Mouse (Mus musculus) right cerebral cortex, adult 18-20 months (tissue): Measurements from ENCODE around the gene Rabep2.
A peak's percentile ranks its signal among the peaks of the same experiment; 100 is the strongest.
"Not testable (repeated sequence)": the region's sequence is repeated elsewhere in the genome, so short reads cannot be mapped to it uniquely, and the experiment has no call there.

Experiments
- DNase-seq: peaks from one replicate; pipeline ENCODE4 v3.0.0; 2022; ENCODE audit warnings: mixed read lengths

Rabep2 gene

DNA sequence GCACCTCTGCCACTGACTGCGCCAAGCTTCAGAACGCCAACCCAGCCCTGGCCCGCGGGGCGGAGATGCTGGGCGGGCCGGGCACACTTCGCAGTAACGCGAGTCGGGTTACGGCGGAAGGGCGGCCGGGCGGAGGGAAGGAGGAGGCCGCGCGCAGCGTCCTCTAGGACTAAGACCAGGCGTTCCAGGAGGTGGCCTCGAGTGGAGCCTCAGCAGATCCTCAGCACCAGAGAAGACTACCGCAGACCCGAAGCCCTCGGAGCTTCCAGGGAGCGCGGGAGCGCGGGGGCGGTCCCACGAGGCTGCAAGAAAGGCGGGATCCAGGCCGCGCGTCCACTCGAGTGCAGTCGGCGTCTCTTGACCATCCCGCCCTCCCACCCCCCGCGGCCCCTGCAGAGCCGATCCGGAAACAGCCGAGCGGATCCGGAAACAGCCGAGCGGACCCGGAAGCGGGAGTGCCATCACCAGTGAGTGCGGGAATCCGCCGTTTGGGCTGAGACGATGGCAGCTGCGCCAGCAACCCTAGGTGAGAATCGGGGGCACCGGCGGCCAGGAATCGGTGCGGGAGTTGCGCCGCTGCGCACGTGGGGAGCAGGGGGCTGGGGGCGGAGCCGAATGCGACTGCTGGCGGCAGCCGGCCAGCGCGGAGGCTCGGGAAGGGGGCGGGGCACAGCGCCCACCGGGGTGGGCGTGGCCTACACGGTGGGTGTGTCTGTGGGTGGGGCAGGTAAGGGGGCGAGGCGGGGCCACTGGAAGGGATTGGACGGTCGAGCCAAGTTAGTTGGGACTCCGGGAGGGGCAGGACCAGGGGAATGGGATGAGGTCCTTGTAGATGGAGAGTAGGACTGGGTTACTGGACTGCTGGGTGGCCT is at the start of gene Rabep2:
Gene Rabep2, plus strand, starts transcription at position 129 of the 872 bp plus-strand sequence.
- DNase-seq = peak; percentile 91

DNA sequence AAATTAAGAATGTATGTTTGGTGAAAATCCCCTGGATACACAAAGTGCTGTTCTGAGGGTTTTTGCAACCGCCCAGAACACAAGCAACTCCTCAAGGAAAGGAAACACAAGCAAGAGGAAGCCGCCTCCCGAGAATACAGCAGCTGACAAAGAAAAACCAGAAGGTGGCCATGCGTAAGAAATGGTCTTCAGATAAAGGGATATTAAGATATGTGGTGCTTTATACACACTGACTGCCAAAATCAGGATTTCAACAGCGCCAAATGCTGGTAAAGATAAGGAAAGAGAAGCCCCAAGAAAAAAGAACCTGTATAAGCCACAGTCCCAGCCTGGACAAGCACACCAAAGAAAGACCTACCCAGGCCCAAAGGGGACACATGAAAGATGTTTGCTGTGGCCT is 45.0 kb upstream of the Rabep2 start:
- no peak for DNase-seq

DNA sequence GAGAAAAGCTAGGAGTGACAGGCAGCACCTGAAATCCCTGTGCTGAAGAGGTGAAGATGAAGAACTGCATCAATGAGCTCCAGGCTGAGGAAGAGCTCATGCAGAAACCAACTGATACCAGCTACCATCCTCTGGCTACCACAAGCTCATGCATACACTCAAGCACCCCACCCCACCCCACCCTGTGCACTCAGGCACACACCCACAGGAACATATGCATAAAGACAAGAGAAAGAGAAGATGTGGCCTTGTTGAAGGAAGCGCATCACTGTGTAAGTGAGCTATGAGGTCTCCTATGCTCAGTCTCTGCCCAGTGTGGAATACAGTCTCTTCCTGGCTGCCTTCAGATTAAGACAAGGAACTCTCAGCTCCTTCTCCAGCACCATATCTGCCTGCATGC is 40.4 kb upstream of the Rabep2 start:
- no peak for DNase-seq

DNA sequence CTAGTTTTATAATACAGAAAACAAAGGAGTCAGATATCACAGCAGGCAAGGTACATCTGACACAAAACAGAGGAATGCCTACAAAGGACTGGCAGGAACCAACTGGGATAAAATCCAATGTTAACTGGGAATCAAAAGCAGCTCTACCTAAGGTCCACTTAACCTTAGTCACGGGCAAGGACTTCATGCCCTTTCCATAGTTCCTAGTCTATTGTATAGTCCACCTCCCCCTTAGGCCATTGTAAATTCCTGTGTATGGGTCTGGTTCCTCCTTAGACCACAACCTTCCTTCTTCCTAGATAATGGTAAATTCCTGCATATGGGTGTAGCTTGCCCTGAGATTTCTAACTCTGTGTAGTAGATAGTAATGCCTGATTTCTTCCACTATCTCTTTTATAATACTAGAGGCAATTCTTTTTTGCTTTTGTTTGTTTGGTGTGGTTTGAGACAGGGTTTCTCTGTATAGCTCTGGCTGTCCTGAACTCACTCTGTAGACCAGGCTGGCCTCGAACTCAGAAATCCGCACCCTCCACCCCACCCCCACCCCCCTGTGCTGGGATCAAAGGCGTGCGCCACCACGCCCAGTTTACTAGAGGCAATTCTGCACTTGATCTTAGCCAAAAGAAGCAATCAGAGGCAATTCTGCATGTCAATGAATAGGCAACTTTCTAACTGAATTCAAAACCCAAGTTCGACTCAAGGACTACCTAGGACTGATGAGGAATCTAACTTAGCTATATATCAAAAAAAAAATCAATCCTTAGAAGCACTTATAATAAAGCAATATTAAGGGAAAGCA is 36.3 kb upstream of the Rabep2 start:
- DNase-seq = not testable (repeated sequence)

DNA sequence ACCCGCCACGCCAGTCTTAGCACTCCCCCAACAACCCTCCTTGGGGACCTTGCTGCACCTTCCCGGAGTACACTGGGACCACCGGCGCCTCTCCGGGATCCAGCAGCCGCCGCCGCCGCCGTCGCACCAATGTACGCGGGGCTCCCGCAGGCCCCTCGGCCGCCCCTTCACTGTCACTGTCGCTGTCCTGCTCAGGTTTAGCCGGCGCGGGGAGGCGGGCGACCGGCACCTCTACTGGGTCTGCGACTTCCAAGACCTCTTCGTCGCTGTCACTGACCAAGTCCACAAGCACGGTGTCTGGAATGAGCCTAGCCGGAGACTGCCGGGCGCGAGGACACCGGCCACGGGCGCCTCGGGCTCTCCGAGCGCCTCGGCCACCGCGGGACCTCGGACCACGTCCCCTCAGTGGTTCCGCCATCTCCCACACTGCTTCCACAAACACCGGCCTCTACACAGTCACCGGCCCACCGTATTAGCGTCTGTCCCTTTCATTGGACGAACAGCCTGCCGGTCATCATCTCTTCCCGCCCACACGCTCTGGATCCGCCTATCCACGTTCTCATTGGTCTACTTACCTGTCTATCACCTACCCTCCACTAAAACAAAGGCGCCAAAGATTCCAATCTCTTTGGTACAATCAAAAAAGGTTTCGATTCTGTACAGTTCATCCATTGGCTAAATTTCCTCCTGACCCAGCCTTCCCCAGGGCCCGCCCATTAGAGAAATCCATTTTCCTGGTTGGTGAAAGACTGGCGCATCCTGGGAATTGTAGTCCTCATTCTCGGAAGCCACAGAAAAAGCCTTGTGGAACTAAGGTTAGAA is 32.0 kb upstream of the Rabep2 start, which contains the start of gene Nfatc2ip:
Gene Nfatc2ip, minus strand, starts transcription at position 440 of the 822 bp plus-strand sequence.
- DNase-seq = peak; percentile 95

DNA sequence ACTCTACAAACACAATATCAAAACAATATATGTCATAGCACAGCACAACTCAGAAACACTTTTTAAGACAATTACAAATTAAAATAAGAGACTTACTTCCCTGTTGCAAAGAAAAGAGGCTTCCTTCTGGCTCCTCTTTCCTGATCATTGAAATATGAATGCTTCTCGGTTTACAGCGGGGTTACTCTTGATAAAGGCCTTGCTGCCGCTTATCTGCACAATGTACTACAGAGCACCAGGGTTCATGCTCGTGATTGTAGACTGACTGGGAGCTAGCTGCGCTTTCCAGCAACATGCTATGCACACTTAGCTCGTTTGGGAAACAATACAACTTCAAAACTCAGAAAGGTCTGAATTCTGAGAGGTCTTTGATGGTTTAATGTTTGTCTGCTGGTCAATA is 31.3 kb upstream of the Rabep2 start:
- DNase-seq = no peak

DNA sequence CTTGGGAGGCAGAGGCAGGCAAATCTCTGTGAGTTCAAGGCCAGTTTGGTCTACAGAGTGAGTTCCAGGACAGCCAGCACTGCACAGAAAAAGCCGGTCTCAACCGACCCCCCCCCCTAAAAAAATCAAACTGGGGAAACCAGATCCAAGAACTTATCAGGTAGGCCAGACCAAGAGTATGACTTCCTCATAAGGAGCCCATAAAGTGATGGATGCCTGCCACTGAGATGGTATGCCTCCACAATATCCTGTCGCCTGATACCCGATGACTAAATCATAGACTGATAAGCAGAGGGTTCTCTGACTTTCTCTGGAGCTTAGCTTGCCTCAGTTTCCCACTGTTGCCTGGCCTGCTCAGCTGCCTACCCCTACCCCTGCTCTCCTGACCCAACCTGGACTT is 30.7 kb upstream of the Rabep2 start:
- DNase-seq = no peak

DNA sequence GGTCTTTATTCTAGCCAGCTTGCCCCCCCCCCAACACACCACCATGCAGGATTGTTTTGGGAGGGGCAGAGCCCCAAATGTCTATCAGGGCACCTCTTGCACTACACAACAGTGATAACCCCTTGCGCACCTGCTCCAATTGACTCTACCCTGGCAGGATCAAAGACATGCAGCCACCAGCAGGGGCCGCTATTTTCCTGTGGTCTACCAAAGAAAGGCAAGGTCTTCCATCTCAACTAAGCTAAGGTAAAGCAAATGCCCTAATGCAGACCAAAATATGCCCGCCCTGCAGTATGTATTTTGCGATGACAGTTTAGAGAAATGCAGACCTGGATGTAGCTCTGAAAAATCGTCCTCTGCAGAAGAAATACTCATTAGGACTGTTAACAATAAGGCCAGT is 29.0 kb upstream of the Rabep2 start:
- DNase-seq = peak; percentile 73

DNA sequence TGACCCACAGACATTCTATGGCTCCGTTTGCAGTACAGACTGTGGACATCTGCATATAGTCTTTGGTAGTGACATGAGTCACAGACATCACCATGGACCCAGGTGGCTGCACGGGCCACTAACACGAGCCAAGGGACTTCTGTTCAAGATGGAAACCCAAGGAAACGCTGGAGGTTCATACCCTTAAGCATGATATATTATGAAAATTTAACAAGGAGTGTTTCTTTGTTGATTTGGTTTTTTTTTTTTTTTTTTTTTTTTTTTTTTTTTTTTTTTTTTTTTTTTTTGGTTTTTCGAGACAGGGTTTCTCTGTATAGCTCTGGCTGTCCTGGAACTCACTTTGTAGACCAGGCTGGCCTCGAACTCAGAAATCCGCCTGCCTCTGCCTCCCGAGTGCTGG is 26.0 kb upstream of the Rabep2 start:
- not testable (repeated sequence) for DNase-seq

DNA sequence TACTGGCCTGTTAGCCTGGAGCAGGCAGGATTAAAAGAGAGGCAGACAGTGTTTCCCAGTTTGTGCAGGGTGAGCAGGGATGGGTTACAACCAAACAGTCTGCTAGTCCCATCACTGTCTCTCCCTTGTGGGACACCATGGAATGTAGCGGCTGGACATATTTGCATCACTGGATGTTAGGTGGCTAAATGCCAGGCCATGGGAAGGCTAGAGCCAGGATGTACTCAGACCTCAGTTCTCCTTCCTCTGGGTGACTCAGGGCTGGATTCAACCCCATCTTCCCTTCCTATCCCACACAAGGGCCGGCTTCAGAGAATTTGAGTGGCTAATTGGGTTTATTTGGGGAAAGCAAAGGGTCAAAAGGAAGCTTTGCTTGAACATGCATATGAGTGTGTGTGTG is 19.9 kb upstream of the Rabep2 start:
- no peak for DNase-seq

DNA sequence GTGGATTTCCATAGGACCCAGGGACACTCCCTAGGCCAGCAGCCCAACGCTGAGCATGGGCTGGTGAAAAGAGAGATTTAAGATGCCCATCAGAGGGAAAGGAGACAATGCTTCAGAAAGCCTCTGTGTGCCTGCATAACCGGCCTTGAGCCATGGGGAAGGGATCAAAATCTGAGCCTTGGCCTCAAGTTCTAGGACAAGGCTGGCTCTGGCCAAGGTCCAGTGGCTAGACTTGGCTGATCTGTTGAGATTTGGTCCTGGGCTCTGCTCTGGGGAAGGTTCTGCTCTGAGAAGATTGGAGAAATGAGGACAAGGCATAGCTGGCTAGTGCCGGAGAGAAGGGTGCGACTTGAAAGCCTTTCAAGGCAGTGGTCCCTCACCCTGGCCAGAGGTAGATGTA is 17.5 kb upstream of the Rabep2 start:
- DNase-seq = no peak

DNA sequence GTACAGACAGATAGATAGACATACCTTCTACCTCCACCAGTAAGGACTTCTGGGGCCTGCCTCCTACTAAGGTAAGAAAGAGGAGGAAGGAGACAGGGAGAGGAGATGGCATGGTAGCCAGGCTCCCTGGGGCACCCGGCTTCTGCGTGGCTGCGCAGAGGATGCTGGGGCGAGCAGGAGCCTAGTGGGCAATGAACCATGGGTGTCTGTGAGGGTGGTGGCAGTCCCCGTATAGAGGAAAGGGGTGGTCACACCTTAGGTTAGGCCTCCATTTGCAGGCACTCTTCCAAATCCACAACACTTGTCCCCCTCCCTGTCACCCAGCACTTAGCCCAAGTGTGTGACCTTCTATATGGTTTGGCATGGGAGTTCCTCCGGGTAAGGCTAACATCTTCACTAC is 13.8 kb upstream of the Rabep2 start, which contains the start of gene Cd19:
Gene Cd19, minus strand, starts transcription at position 165 of the 400 bp plus-strand sequence.
- DNase-seq = no peak

DNA sequence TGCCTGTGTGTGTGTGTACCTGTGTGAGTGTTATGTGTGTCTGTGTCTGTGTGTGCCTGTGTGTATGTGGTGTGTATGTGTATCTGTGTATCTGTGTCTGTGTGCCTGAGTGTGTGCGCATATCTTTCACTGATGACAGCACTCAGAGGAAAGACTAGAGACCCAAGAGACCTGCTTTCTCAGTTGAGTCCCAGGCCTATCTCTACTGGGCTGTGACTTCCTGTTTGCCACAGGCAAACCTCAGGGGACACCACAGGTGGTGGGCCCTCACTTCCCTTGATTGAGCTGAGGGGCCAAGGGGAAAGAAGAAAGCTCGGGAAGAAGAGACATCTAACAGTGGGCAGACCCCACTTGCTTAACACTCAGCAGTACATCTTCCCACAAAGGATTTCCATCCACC is 11.9 kb upstream of the Rabep2 start:
- no peak for DNase-seq

DNA sequence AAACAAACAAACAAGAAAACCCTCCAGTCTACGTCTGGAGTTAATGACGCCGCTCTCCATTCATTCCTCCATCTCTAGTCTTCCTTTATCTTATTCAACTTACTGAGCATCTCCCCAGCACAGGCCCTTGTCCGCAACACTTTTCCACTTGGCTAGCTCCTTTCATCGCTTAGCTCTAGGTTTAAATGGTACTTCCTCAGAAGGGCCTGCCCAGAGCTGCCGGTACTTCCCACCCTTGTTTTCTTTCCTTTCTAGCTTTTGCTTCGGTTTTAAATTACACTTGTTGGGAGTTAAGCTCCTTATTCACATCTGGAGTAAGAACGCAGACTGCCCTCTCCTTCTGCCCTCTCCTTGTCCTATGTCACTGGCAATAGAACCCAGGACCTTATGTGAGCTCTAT is 11.5 kb upstream of the Rabep2 start:
- DNase-seq = no peak

DNA sequence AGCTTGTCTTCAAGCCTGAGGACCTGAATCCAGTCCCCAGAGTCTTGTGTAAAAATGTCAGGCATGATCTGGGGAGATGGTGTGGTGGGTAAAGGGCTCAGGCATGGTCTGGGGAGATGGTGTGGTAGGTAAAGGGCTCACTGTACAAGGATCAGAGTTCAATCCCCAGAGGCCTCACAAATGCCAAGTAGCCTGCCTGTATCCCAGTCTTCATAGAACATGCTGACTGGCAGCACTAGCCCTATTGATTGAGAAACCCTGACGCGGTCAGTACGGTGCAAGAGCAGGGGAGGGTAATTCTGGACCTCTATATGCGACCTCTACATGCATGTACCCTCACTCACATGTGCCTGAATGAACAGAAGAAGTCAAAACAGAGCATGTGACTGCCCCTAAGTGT is 11.0 kb upstream of the Rabep2 start:
- DNase-seq = no peak

DNA sequence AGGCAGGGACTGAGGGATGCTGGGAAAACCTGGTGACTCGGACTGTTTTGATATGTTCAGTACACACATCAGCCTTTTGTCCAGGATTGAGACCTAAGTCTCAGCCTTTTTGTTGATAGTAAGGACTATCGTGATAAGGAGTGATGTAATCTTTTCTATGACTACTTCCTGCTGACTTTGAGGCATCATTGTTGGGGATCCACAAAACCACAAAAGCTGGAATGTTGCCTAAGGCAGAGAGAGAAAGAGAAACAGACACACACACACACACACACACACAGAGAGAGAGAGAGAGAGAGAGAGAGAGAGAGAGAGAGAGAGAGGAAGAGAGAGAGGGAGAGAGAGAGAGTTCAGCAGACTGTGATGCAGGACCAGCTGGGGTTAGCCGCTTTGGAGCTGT is 10.1 kb upstream of the Rabep2 start:
- no peak for DNase-seq

DNA sequence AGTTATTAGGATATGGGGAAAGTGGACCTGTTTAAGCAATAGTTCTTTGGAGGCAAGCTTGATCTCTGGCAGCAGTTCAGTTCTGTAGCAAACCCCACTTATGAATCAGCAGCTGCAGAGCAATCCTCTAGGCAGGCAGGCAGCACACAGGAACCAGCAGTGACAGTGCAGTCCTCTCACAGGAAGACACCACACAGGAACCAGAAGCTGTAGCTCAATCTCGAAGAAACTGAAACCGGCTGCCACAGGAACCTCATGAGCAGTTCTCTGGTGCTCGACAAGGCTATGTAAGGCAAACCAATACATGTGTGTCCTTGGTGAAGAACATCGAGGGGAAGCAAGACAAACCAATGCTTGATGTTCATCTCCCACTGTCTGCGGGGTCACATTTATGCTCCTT is 6.8 kb upstream of the Rabep2 start:
- DNase-seq = no peak

DNA sequence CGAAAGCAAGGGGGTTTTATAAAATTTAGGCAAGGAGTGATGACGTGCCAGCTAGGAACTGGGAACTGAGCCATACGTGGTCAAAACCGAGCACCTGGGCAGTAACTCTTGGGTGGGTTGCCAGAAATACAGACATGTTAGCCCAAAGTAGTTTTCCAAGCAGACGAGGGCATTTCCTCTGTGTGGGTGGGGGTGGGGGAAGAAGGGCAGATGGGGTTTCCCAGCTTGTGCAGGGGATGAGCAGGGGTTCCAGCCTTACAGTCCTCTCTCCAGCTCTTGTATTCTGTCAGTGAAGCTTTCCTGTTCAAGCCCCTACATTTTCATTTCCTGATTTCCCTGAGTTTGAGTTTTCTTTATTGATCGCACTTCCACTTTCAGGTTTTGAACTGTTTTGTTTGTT is 4.4 kb upstream of the Rabep2 start:
- DNase-seq = no peak

DNA sequence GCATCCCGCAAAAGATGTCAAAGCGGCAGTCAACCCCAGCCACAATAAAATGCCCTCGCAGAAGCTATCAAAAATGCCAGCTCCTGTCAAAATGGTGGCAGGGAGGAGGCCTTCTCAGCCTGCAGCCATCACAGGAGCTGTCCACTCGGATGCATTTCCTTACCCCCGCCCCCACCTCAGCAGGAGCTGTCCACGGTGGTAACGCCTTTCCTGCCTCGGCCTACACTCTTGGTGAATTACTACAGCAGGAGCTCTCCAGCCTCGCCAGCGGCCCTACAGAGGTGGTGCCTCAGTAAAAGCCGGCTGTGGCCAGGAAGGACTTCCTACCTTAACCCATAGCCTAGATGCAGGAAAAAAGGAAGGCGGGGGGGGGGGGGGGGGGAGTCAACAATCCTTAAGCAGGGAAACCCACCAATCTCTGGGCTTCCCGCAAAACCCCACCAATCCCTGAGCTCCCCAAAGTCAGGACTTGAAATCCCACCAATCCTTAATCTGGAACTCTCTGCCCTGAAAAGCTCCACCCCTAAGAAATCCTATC is 1.2 kb upstream of the Rabep2 start:
- DNase-seq = no peak

DNA sequence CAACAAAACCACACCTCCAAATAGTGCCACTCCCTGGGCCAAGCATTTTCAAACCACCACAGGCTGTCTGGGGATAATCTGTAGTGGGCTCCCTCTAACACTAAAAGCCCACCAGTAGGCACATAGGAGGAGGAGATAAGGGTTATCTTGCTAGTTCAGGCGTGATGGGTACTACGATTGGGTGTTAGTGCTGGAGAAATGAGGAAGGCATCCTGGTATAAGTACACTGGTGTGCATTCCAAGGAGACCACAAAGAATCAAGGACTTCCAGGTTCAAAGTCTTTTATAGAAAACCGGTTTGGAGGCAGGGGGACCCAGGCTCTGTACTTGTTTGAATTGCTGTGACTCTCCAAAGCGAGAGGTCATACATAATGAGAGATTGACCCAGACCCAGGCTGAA is 405 bp upstream of the Rabep2 start:
- DNase-seq = no peak

DNA sequence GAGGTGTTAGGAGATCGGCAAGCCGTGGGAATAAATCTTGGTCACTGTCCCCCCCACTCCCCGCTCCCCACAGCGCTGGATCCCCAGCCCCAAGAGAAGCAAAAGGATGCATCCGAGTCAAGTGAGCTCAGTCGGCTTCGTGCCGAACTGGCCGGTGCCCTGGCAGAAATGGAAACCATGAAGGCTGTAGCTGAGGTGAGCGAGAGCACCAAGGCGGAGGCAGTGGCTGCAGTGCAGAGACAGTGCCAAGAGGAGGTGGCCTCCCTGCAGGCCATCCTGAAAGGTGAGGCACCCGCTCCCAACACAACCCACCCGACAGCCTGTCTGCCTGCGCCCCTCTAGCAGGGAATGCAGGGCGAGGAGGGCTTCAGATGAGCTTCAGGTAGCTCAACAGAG is 942 bp downstream of the Rabep2 start:
- no peak for DNase-seq

DNA sequence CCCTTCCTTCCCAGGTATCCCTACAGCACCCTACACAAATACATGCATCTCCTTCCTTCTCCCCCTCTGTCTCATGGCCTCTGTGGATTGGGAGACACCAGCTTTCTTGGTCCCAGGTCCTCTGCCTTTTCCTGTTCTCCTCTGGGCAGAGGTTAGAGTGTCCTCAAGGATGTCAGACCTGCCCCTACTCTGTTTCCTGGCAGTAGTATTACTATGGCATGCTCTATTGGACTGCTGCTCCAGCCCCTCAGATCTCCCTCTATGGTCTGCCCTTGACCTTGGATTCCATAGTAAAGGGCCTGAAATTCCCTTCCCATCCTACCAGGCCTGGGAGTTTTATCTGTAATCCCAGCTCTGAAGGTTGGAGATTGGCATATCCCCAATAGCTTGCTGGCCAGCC is 1.6 kb downstream of the Rabep2 start:
- no peak for DNase-seq

DNA sequence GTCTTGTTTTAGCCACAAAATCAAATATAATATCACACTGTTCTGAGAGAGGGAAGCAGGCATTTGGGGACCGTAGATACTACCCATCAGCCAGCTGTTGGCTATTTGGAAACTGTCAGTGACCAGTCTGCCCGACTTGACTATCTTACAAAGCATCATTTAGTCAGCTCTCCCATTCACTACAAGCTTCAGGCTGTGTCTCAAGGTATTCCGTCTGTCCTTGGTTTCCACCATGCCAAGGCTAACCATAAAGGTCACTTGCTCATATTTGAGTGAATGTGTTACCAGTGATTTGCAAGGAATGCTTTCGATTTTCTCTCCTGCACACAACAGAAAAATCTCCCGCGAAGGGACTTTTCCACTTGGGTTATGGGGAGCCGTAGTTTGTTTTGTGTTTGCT is 6.2 kb downstream of the Rabep2 start:
- DNase-seq = no peak
